Mouse (Mus musculus) heart, adult 2 months (tissue): ENCODE measurements around the gene Pctp.

ENCODE experiments used
- CTCF ChIP-seq: fragments of 200-600 bp; IDR thresholded peaks from 2 replicates; pipeline ENCODE4 v1.8.1; 2022; ENCODE audit warnings: antibody characterized with exemption, mild to moderate bottlenecking, moderate library complexity
- POLR2A ChIP-seq: fragments of 200-500 bp; IDR thresholded peaks from 2 replicates; pipeline ENCODE4 v1.6.1; 2011; ENCODE audit warnings: mild to moderate bottlenecking, low read depth, low read length, control low read depth; ENCODE audit not compliant: insufficient read depth

DNA sequence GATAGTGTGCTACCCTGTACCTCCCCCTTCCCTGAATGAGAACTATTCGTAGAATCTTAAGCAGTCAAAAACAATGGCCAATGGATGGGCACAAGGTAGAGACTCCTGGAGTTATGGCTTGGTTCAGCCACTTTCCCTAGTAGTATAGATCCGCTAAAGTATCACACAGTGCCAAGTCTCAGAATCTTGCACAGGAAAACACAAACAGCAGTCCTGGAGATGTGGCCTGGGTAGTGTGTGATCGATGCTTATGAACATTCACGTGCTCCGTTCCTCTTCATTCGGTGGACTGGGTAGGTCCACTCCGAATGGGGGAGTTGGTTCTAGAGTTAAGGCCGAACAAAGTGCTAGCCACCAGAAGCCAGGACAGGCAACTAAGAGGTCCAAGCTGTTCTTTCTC lies 26.1 kb upstream of the Pctp start:
- TF ChIP-seq CTCF (no peak), POLR2A (no peak)
